In genomic region chr2:52873276-52874063, GRCm38 (mm10) we compare ENCODE assay signal across 10 mouse cellular contexts. TPM values are rescaled to one million over a fixed set of nuclear protein-coding genes. Genes with fewer than 3 reads are reported as not detected.
A peak's percentile ranks its signal among the peaks of the same experiment; 100 is the strongest.
DNase-seq lines count a peak whose midpoint lies in the region; ATAC-seq and TF ChIP-seq lines count a peak whose summit lies in the region.
"Had no signal": no experiment of that assay in that cellular context is flagged by ENCODE, and none has a peak within 500 bp of the region (broad histone marks: within the 10 kb centered on the region; RNA-seq: fewer than 3 reads in every experiment).

No protein-coding gene starts in this region.

- no peak overlapping the region for H3K4me3 ChIP-seq in lung, embryonic 14.5 days (ENCODE audit: low read depth, low read length)
- H3K4me3 ChIP-seq in midbrain, embryonic 15.5 days, result no peak overlapping the region

- no peak overlapping the region for H3K27ac ChIP-seq in lung, embryonic 14.5 days (ENCODE audit: low read depth)
- 0 out of 2 replicates have a peak overlapping the region, but pooled peaks have one; percentile 34 for H3K27ac ChIP-seq in midbrain, embryonic 15.5 days

- H3K4me2 ChIP-seq in lung, embryonic 14.5 days, result no peak overlapping the region; the same call in 1 of the 2 replicates
- H3K4me2 ChIP-seq in midbrain, embryonic 15.5 days, result no peak overlapping the region

- WGBS in lung, embryonic 14.5 days, result 38% methylated on average over 18 of the region's 18 CpGs
- 46% methylated on average over 18 of the region's 18 CpGs for WGBS in midbrain, embryonic 15.5 days

- H3K9me3 ChIP-seq in lung, embryonic 14.5 days (ENCODE audit: low read depth, low read length), result no peaks in the 10 kb centered on the region
- no peaks in the 10 kb centered on the region for H3K9me3 ChIP-seq in midbrain, embryonic 15.5 days

- H3K9ac ChIP-seq in lung, embryonic 14.5 days, result no peak overlapping the region
- H3K9ac ChIP-seq in midbrain, embryonic 15.5 days, result no peak overlapping the region

- H3K27me3 ChIP-seq in lung, embryonic 14.5 days (ENCODE audit: insufficient read depth, low read length), result no peaks in the 10 kb centered on the region
- H3K27me3 ChIP-seq in midbrain, embryonic 15.5 days (replicated peaks), result no peaks in the 10 kb centered on the region
- H3K27me3 ChIP-seq: Patski had no signal

- peak; percentile 37; the same call in 1 of the 2 replicates for ATAC-seq in lung, embryonic 14.5 days (ENCODE audit: insufficient read depth)
- 0 out of 2 replicates have a peak, but pooled peaks have one; percentile 12 for ATAC-seq in midbrain, embryonic 15.5 days (replicated peaks)
- ATAC-seq in erythroblast, adult 5-6 weeks (replicated peaks; ENCODE audit: low FRiP score, poor library complexity, severe bottlenecking), result no peak
- ATAC-seq: Patski had no signal

- H3K36me3 ChIP-seq in lung, embryonic 14.5 days (ENCODE audit: insufficient read depth), result no peaks in the 10 kb centered on the region
- no peaks in the 10 kb centered on the region for H3K36me3 ChIP-seq in midbrain, embryonic 15.5 days (replicated peaks)

- peak; percentile 20 to 41 for DNase-seq in cerebellum, postnatal 36 days
- no peak for DNase-seq in cerebellum, adult 11 months
- peak; percentile 63 for DNase-seq in lung, embryonic 14.5 days
- no peak for DNase-seq in lung, postnatal 25 days (ENCODE audit: low spot score)
- DNase-seq in layer of hippocampus, adult 18-20 months (ENCODE audit: low spot score in 2 of 2), result peak; percentile 36 to 68
- DNase-seq in left cerebral cortex, adult 11 months (ENCODE audit: low spot score), result no peak
- DNase-seq: gastrocnemius, postnatal 10 days had no signal

- TF ChIP-seq CTCF in lung, embryonic 14.5 days (IDR thresholded peaks at IDR 0.05; ENCODE audit: low read depth), result no peak

- H3K4me1 ChIP-seq in lung, embryonic 14.5 days (ENCODE audit: insufficient read depth), result peaks cover 12% of the 10 kb centered on the region; the same call in 1 of the 2 replicates
- peaks cover 26% of the 10 kb centered on the region for H3K4me1 ChIP-seq in midbrain, embryonic 15.5 days

RNA-seq across cellular contexts. Expression of gene Fmnl2, which starts 15.8 kb away (rescaled TPM):
- 4.6 and 5.0 TPM in 2 replicates for polyA plus RNA-seq in lung, embryonic 14.5 days (2014; fragmentation: Nextera tagmentation; extraction: Ambion mirVana)
- total RNA-seq in layer of hippocampus, adult 18-20 months (2021), result 10 to 100 TPM; 43.0 to 46.9 TPM
- 10.2 and 10.7 TPM in 2 replicates for polyA plus RNA-seq in midbrain, embryonic 15.5 days (2015; fragmentation: Nextera tagmentation; extraction: Ambion mirVana)
- total RNA-seq in erythroblast, adult 5-6 weeks (2015; ENCODE audit: low replicate concordance), result 2.1 and 6.5 TPM in 2 replicates
- total RNA-seq in erythroblast, adult 5-6 weeks (2017; ENCODE audit: low replicate concordance), result 3.1 and 4.0 TPM in 2 replicates

Comparison
In these comparisons a context has a peak if more than half of its experiments do, and no peak if none do; other contexts are left out.
1. DNase-seq: peak in cerebellum, postnatal 36 days (2 of 2), lung, embryonic 14.5 days (single experiment) and layer of hippocampus, adult 18-20 months (2 of 2); none in cerebellum, adult 11 months (single experiment), lung, postnatal 25 days (single experiment) and left cerebral cortex, adult 11 months (single experiment).
2. RNA of gene Fmnl2, which starts 15.8 kb away (total RNA-seq): 43.0 to 46.9 TPM in layer of hippocampus, adult 18-20 months; 2.1 to 6.5 TPM in erythroblast, adult 5-6 weeks; every median in the first group is over 4 times any median in the second.